Mouse (Mus musculus) fat pad, adult 2 months (tissue): ENCODE data around the gene Sema5a.

ENCODE experiments used
- DNase-seq: peaks from one replicate; pipeline ENCODE4 v3.0.0-alpha.2; 2011; ENCODE audit warnings: low read depth, low spot score; ENCODE audit errors: extremely low read depth

The Sema5a gene

DNA sequence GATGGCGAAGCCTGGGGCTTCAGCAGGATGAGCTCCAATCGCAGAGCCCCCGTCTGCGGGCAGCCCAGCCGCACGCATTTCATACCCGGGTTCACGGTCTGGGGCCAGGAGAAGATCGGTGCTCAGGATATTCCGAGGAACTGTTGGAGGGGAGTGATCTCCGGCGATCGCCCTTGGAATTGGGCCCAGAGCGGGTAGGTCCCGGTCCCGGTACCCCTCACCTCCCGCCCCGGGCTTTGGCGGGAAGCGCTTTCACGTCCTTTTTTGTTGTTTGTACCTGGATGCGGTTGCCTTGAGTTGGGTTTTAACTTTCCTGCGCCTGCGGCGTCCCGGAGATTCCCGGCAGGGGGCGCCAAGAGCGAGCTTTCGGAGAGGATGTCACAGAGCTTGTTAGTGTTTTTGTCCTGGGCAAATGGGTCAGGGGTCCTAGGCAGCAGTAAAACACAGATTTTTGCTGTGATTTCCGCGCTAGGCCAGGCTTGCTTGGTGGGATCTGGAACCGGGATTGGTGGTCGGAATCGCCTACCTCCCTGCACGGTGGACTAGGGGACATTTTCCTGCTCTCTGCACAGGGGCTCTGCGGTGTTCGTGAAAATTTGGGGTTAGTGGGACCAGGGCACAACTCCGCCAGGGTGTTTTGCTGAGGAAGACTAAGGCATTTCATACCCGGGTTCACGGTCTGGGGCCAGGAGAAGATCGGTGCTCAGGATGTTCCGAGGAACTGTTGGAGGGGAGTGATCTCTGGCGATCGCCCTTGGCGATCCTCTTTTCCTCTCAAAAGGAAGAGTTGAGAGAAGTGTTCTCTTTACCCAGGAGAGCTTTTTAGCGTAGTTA, 1.4 kb downstream of the Sema5a start:
- DNase-seq = no peak

DNA sequence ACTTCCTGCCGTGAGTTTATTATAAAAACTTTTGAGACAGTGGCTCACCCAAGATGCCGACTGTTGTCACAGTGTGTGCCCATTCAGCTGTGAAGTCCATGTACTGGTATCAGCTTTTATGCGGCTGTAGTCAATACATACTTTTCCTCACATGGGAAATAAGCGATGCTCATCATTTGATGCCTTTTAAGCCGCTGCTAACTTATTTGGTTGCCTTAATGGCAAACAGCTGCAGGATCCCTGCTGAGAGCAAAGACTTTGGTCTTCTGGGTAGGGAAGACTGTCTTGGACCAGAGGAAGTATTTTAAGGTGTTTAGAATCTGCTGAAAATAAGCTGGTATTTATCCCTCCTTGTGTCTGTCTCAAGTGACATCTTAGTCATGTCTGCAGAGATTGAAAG, 2.7 kb downstream of the Sema5a start:
- DNase-seq = no peak

DNA sequence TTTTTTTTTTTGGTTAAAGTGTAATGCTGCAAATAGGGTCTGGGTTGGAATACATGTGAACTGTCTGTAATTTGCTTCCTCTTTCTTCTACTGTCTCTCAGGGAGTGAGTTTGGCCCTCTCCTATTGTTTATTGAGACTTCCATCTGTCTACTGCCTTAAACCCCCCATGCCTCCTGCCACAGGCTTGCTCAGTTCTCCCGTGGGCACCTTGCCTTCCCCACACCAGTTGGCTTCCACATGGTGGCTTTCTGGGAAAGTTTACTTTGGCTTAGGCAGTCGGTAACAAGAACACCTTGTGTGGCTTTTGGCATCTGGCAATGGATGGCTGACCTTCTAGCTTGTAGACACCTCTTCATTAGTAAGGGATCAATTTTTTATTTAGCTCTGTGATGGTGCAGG, 10.2 kb downstream of the Sema5a start:
- peak; percentile 42 for DNase-seq

DNA sequence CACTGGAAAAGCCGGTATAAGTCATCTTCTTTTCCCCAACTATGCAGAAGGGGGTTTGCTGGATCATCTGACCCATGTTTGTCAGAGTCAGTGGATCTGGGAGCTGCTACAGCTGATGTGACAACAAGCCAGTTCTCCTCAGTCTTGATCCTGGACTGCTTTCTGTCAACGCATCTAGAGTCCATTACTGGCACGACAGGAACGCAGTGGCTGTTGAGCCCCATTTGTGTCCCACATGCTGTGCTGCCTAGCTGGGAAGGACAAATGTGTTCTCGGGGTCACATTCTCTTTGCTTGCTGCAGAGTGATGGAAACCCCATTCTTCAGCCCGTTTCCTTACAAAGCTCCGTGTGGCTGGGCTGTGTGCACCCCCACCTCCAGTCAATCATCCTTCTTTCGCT, 12.7 kb downstream of the Sema5a start:
- DNase-seq = no peak

DNA sequence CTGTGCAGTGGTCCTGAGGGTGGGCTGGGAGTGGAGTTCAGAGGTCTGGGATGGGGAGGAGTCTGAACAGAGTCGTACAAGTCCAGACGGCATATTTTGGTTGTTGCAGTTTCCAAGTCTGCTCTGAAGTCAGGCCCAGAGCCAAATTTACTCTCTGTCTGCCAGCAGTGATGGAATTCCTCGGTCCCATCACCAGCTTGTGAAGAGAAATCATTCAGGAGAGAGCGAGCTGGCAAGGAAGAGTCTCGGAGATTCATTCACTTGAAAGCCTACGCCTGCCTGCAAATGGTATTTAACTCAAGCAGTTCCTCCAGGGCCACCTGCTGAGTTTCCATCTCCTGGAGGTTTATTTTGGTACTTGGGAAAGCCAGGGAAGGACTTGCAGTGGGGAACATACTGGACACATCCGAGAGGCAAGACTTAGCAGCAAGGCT, 13.3 kb downstream of the Sema5a start:
- no peak for DNase-seq

DNA sequence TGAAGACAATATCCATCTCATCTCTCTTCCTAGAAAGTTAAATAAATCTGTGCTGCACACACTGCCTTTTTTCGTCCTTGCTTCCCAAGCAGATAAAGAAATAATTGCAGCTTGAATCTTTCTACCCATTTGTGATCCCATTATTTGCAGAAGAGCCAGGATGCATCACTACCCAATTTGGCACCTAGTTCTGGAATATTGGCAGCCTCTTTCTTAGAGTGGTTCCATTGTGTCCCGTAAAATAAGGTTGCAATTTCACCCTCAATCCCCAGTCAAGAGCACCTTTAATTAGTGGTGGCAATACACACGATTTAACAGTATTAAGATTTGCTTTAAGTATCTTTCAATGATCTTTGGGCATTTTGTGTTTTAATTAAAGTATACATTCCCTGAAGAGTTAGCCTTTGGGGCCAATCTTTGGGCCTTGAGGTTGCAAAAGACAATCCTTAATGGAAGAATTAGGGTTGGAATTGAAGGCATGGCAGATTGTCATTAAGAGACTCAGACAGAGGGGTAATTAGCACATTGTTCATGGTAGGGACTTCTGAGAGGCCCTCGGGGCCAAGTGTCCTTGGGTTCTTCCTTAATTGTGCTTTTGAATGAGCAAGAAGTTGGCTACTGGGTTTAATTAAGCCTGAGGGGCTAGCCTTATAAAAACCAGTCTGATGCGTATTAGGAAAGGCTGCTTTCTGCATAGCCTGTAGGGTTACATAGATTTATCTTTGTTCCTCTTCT, 14.9 kb downstream of the Sema5a start:
- no peak for DNase-seq

DNA sequence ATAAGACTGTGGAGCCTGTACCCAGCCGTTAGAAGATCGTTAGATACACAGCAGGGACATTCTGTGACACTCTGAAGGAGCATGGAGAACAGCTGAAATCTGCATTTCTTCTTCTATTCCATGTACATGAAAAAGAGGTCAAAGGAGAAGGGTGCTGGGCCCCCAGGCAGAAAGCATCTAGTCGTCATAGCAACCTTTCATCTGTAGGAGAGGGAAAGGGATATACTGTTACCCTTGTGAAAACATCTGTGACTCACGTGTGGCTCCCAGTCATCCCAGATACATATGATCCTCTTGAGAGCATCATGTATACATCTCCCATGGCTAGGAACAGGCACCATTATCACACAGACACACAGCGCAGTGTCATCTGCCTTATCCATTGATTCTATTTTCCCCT, 16.3 kb downstream of the Sema5a start:
- no peak for DNase-seq

DNA sequence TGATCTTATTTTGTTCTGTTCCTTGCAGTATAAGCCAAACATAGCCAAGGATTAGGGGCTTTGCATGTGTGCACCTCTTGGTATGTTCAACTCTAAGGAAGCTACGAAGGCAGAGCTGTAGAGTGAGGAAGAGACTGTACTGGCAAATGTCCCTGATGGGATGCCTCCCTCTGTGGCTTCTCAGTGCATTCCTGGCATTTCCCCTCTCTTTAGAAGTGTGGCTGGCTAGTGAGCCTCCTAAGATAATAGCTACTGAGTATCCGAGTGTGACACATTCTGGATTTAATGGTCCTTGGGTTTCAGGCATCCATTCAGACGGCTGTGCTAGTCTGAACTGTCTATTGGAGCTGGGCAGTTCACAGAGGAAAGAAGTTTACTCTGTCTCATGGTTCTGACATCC, 19.0 kb downstream of the Sema5a start:
- DNase-seq = no peak

DNA sequence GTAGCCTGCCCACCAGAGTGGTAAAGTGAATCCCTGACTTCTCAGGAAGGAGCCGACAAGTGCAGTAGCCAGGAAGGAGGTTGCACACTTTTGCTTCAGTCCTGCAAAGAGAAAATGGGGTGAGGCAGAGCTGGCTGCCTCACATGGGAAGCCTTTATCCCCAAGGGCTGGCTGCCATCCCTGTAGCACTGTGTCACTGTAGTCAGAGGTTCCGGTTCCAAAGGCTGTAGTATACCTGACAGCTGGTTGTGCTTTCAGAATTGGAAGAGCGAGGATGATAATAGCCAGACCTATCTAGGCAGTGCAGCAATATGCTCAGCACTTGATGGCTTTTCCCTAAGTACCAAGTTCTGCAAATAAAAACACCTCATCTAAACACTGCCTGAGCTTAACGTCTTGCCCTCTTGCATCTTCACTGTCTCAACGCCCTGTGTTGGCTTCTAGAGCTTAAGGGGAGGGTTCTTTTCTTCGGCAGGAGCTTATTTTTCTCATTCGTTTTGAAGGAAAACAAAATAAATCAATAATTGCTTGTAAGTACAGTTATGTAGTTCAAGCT, 20.3 kb downstream of the Sema5a start:
- no peak for DNase-seq

DNA sequence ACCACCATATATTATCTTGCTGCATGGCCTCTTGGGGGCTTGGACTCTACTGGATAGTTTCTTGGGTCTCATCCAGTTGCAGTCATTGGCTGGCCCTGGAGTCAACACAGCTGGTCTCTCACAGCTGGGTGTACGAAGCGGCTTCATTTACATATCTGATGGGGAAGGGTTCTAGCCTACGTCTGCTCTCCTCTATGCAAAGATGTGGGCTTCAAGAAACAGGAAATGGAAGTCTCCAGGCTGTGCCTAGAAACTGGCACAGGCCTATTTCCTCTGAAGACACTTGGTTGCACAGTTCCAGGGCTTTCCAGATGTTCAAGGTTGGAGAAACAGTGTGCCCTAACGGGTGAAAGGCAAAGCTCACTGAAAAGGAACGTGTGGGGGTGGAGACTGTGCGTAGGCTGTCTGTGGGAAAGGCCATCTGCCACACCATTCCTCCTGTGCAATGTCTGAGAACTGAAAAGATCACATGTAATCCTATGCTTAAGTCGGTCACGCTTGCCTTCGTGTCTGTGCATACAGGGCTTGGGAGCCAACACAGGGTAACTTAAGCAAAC, 20.8 kb downstream of the Sema5a start:
- DNase-seq = no peak

DNA sequence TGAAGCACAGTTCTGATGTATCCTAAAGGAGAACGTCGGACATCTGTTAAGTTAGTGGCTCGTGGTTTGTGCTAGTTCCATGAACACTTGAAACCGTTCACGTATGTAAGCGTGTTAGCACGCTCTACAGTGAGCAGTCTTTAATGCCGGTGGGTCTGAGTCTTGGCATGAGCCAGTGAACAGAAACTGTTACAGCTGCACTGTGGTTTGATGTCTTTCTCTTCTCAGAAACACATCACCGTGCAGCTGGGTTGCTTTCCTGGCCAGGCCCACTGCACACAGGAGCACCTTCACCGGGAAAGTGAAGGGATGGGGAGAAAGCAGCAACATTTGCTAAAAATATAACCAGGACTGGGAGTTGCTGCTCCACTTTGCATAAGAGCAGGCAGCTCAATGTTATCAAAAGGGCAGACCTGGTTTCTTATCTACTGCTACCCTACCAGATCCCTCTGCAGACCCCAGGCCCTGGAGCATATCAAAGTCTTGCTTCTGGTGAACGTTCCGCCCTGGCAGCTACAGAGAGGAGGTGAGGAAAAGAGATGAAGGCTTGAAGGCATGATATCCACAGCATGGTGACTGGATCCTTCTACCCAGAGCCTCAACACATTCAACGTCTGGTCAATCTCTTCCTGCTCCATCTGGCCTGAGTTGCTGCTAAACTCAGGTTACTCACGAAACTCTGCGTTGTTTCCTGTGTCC, 21.7 kb downstream of the Sema5a start:
- DNase-seq = no peak

DNA sequence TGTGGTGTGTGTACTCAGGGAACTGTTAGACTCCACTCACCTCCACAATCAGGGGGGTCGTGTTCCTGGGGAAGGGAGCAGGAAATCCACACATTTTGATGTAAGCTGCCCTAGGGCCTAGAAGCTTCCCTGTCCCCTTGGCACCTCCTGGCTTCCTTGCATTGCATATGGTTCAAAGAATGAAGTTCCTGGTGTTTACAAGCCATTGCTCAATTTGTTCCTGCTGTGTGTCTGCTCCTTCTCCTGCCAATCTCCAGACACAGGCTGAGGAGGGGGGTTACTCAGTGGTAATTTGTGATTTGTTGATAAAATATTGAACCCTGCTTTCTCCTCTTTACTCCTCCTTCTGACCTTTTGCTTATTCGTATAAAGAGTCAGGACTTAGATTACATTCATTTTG, 25.5 kb downstream of the Sema5a start:
- no peak for DNase-seq

DNA sequence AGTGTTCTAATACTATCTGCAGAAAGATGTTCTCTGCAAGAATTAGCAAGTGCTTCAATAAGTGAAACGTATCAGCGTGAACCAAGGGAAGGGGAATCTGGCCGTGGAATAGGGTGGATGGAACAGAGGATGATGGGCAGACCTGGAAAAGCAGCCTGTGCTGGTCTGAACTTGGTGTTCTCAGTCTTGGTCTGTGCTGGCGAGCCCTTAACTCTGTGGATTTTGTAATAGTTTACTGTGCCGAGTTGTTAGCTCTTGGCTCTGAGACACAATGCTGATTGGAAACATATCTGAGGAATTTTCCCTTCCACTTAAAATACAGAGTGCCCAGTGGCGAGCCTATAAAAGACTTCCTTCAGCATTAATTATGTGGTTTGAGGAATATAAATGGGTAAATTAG, 29.3 kb downstream of the Sema5a start:
- DNase-seq = no peak

DNA sequence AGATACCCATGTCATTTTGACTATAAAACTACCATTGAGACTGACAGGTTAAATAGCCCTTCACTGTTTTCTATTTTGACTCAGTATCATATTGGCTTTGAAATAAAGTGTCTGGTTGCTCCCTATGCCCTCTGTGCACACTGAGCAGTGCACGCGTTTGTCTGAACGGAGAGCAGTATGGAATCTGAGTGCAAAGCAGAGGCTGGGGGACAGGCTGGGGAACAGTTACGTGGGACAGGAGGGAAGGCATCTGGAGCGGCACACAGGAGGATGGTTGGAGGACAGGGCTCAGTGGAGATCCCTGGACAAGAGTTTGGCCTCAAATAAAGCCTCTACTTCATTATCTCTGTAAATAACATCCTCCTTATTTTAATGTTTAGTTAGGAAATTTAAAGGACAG, 30.4 kb downstream of the Sema5a start:
- no peak for DNase-seq

DNA sequence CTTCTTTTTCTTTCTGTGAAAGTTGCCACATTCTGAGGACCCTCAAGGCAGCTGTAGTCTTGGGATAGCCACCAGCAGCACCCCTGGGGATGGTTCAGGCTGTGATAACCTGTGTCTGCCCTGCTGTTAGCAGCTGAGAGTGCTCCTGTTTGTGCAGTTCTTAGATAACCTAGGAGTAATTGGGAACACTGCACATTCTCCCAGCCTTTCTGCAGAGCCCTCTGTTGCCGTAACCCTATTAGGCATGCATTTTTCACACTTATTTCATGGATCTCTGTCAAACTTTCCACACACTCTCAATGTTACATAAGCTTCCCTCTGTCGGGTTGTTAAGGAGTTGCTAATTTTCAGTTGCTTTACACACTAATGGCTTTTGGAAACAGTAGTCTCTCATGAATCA, 34.0 kb downstream of the Sema5a start:
- no peak for DNase-seq

DNA sequence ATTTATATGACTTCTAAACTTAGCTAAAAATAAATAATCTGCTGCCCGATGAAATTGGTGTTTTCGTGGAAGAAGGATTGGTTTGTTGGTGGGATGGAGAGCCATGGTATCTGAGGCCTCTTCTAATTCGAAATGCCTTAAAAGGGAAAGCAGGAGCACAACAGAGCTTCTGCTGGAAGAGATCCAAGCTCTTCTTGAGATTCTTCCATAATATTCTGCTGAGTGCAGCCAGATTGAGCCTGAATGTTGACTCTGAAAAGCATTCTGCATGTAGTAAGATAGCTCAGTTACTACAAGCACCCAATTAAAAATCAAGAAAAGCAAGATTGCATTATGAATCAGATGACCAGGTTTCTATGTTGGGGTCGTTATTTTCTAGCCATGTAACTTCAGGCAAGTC, 36.8 kb downstream of the Sema5a start:
- no peak for DNase-seq

DNA sequence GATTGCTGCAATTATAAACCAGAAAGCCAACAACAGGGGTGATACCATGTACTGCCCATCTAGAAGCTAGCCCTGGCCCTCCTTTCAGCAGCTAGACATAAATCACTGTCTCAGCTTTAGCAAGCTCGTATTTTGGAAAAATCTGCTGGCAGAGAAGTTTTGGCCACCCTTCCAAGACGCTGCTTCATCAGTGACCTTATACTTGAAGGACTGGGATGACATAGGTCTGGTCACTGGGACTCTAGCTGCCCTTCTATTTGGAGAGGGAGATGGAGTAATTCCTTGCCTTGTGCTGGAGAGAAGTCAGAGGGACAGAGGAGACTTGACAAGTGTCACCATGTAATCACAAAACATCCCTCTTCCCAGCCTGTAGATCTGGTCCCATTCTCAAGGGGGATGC, 40.1 kb downstream of the Sema5a start:
- DNase-seq = no peak

DNA sequence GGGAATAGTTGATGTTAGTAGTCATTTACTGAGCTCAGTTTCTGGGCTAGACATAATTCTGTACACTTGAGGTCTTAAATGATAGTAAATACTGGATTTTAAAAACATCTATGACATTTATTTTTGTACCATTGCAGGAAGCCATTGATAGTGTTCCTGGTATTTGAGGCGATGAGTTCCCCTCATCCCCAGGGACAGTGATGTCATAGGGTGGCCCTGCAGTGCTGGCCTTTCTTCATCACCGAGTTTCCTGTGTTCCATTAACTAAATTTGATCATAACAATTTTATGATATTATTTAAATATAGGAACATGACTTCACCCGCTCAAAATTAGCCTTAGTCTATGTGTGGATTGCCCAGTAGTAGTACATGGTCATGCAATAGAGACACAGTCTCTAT, 41.7 kb downstream of the Sema5a start:
- DNase-seq = no peak

DNA sequence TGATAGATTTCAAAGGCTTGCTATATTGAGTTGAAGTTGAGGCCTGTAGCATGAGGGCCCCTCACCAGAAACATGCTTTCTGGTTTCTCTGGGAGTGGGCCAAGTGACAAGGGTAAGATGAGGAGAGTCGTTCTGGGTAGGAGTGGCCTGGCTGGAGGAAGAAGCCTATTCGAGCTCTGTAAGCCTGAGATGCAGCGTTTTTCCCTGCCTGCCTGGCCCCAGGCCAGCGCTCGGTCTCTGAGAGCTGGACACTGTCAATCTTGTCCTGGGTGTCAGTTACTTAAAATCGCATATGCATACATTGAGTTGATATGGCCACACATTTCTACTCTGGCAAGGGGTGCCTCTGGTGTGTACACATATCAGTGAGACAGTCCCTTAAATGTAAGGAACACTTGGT, 43.9 kb downstream of the Sema5a start:
- DNase-seq = no peak

DNA sequence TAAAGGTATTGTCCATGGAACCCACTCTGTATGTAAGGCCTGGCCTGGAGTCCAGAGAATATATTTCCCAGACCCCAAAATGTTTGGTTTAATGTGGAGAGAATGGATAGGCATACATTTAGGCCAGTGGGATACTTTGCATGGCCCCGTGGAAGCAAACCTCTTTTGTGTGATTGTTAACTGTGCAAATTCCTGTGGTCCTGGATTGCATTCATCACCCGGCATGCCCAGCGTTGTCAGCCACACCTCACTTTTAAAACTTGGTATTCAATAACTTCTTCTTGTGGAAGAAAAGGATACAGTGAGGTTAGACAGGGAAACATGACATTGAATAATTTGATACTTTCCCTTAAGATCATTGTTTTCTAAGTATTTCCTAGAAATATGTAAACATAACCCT, 46.4 kb downstream of the Sema5a start:
- no peak for DNase-seq

DNA sequence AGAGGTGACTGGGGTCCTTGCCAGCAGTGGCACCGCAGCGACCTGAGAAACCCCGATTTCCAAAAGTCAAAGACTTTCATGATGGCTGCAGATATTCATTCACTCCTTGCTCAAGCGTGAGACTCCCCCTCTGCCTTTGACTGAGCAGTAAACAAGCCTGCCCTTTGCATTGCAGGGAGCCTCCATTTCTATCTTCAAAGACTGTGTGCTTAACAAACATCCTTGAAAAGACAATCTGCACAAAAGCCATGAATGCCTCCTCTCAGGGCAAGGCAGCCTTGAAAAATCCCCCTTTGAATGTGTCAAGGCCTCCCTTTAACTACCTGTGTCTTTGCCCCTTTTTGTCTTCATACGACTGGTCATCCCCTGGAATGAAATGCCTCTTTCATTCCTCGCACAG, 51.9 kb downstream of the Sema5a start:
- no peak for DNase-seq
